Mouse (Mus musculus): ENCODE results near the gene Zfyve19.

The Zfyve19 gene

DNA sequence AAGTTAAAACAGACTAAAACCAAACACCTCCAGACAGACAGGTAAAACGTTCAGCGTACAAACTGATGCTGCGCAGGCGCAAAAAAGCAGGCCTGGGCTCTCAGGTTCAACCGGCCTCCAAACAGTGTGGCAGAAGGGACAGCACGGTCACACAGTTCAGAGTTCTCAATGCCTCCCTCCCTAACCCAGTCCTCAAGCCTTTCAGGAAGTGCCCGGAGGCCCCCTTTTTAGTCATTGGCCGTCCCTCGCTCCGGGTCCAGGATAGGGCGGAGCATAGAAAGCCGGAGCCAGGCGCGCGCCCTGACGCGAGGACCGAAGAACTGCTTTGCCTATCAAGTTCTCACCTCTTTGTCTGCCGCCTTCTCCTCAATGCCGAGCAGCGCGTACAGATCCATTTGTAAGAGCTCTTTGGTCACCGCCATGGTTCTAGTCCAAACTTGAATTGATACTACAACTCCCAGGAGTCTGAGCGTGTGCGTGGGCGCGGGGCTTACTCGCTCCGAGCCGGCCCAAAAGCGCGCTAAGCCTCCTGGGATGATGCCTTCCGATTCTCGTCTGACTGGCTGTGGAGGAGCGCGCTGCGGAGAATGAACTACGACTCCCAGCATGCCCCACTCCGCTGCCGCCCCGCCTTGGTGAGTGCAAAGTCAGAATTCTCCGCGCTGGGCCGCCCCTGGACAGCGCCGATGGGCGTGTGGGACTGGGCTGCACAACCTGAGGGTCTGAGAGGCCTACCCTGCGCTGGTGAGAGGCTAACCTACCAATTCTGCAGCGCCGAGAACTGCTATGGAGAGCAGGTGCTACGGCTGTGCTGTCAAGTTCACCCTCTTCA, at the start of gene Zfyve19, which contains the start of gene Dnajc17:
TSS of gene Zfyve19 (plus strand) at position 274 of the 832 bp plus-strand sequence.
TSS of gene Dnajc17 (minus strand) at position 452 of the 832 bp plus-strand sequence.
- peak; percentile 88 to 96 for DNase-seq (ENCODE audit: low spot score in 2 of 2)

GRCm38 (mm10) chr2:119161247-119161646, 47.2 kb upstream of the Zfyve19 start:
- DNase-seq (ENCODE audit: low spot score in 2 of 2) = no peak

- DNase-seq (ENCODE audit: low spot score in 2 of 2) = no peak
These were observed 45.3 kb upstream of the Zfyve19 start for GRCm38 (mm10) chr2:119163135-119163534.

- DNase-seq (ENCODE audit: low spot score in 2 of 2) = no peak
These were observed 44.4 kb upstream of the Zfyve19 start for GRCm38 (mm10) chr2:119163999-119164398.

GRCm38 (mm10) chr2:119165401-119165800, 43.0 kb upstream of the Zfyve19 start:
- no peak for DNase-seq (ENCODE audit: low spot score in 2 of 2)

- DNase-seq (ENCODE audit: low spot score in 2 of 2) = peak; percentile 44 to 55
These were observed 41.2 kb upstream of the Zfyve19 start, which contains the start of gene Gchfr for GRCm38 (mm10) chr2:119166901-119167865. Gene Gchfr, plus strand, starts transcription at chr2:119167773.

DNA sequence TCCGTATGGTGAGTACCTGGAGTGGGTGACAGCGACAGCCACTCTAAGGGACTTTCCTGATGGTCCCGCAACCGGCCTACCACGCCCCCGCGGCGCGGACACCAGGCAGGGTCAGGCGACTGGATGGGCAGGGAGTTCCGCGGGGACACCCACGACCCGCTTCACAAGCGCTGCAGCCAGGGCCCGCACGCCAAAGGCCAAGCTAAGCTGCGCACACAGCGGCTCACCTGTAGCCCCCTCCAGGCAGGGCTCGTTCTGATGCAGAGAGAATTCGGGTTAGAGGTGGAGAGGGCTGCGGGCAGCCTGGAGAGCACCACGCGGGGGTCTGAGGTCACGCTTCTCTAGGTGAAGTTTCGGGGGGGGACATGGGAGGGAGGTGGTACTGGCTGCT, 40.6 kb upstream of the Zfyve19 start:
- no peak for DNase-seq (ENCODE audit: low spot score in 2 of 2)

DNA sequence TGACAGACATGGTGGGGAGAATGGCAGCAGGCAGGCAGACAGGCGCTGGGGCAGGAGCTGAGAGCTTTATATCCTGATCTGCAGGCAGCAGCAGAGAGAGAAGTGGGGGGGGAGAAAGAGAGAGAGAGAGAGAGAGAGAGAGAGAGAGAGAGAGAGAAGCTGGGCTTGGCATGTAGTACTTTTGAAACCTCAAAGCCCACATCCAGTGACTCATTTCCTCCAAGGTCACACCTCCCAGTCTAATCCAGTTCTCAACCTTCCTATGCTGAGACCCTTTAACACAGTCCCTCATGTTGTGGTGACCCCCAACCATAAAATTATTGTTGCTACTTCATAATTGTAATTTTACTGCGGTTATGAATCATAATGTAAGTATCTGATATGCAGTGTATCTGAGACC, 38.1 kb upstream of the Zfyve19 start:
- DNase-seq (ENCODE audit: low spot score in 2 of 2) = no peak

- DNase-seq (ENCODE audit: low spot score in 2 of 2) = no peak
These were observed 36.8 kb upstream of the Zfyve19 start for GRCm38 (mm10) chr2:119171574-119171973.

GRCm38 (mm10) chr2:119172446-119172845, 36.0 kb upstream of the Zfyve19 start:
- no peak for DNase-seq (ENCODE audit: low spot score in 2 of 2)

DNA sequence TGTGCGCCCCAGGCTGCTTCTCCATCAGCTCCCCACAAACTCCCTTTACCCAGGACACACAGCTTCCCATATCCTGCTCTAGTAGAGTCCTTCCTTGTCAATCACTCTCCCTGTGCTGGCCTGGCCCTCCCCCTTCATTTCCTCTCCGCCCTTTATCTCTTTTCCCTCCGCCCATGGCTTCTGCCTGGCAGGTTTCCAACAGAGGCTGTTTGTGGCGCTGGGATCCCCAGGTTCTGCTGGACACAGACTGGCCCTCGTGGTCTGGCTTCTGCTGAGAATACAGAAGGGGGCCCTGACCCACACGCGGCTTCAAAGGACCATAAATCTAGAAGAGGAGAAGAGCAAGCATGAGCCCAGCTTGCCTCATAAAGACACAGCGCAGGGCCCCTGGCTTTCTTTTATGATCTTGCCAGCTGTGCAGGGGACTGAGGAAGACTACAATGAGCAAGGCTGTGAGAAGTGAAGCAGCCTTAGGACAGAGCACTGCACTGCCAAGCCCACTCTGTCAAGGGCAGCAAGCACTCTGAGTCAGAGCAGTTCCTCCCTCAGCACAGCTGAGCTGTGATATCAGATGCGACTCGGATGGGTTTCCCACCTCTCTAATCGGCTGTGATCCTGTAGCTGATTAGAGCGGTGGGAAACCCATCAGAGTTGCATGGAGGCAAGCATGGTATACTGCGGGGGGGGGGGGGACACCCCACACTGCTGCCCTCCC, 35.4 kb upstream of the Zfyve19 start:
- DNase-seq (ENCODE audit: low spot score in 2 of 2) = peak; percentile 37 to 76

DNA sequence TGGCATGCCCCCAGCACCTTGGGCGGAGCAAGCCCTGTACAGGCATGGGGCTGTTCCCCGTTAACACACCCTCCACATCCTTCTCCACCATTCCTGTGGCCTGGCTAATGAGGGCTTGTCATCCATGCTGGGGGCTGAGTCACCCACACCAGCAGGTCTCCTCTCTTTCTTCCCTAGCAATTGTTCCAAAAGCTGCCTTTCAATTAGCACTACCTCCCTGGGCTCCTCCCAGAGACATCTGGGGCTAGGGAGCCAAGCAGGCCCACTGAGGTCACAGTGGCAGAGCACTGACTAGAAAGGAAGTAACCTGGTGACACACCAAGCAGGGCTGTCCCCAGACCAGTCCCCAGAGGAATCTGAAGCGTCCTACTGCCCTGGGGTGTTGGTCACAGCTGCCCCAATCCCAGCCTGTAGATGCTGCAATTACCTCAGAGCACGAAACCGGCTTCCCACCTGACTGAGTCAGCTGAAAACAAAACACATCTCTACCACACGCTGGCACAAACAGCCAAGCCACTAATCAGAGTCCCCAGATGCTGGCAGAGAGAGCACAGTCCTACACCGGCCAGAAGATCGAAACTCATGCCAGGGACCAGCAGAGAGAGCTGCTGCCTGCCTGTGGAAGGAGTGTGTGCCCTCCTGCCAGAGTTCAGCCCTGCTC, 34.3 kb upstream of the Zfyve19 start, which contains the start of gene Gm14137:
TSS of gene Gm14137 (plus strand) at position 519 of the 661 bp plus-strand sequence.
- DNase-seq (ENCODE audit: low spot score in 2 of 2) = peak in 1 of 2 experiments; percentile 38

GRCm38 (mm10) chr2:119174866-119175265, 33.6 kb upstream of the Zfyve19 start:
- no peak for DNase-seq (ENCODE audit: low spot score in 2 of 2)

DNA sequence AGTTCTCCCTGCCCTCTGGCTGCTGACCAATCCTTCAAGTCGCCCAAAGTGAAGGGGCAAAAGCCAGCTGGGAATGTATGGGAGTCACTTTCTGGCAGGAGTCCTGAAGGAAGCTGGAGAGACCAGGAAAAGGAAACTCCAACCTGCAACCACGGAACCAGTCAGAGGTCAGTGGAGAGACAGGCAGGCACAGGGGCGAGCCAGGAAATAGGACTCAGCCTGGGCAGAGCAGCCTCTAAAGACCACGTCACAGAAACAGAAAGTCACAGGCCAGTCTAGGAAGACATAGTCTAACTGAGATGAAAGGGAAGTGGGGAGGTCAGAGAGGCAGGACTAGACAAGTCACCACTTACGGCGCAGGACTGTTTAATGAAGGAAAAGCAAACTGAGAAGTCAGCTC, 32.8 kb upstream of the Zfyve19 start:
- DNase-seq (ENCODE audit: low spot score in 2 of 2) = no peak

DNA sequence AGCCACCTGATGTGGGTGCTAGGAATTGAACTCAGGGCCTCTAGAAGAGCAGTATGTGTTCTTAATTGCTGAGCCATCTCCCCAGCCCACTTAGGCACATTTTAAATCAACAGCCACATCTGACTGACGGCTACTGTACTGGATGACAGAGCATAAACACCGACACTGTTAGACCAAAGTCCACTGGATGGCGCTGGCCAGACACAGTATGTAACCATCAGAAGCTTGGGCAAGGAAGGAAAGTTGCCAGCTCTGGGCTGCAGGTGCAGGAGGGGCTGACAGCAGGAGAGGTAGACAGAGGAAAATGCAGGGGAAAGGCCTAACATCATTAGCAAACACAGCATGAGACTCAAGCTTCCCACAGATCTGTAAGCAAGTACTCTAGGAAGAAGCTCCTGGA, 31.7 kb upstream of the Zfyve19 start:
- DNase-seq (ENCODE audit: low spot score in 2 of 2) = no peak

- DNase-seq (ENCODE audit: low spot score in 2 of 2) = no peak
These were observed 31.0 kb upstream of the Zfyve19 start for GRCm38 (mm10) chr2:119177384-119177939.

- no peak for DNase-seq (ENCODE audit: low spot score in 2 of 2)
These were observed 25.5 kb upstream of the Zfyve19 start for GRCm38 (mm10) chr2:119182914-119183313.

- DNase-seq (ENCODE audit: low spot score in 2 of 2) = peak; percentile 91 to 92
These were observed 19.2 kb upstream of the Zfyve19 start for GRCm38 (mm10) chr2:119189029-119189710.

GRCm38 (mm10) chr2:119190969-119191368, 17.4 kb upstream of the Zfyve19 start:
- DNase-seq (ENCODE audit: low spot score in 2 of 2) = no peak

GRCm38 (mm10) chr2:119194140-119194539, 14.3 kb upstream of the Zfyve19 start:
- DNase-seq (ENCODE audit: low spot score in 2 of 2) = no peak
